In the genomic region with DNA sequence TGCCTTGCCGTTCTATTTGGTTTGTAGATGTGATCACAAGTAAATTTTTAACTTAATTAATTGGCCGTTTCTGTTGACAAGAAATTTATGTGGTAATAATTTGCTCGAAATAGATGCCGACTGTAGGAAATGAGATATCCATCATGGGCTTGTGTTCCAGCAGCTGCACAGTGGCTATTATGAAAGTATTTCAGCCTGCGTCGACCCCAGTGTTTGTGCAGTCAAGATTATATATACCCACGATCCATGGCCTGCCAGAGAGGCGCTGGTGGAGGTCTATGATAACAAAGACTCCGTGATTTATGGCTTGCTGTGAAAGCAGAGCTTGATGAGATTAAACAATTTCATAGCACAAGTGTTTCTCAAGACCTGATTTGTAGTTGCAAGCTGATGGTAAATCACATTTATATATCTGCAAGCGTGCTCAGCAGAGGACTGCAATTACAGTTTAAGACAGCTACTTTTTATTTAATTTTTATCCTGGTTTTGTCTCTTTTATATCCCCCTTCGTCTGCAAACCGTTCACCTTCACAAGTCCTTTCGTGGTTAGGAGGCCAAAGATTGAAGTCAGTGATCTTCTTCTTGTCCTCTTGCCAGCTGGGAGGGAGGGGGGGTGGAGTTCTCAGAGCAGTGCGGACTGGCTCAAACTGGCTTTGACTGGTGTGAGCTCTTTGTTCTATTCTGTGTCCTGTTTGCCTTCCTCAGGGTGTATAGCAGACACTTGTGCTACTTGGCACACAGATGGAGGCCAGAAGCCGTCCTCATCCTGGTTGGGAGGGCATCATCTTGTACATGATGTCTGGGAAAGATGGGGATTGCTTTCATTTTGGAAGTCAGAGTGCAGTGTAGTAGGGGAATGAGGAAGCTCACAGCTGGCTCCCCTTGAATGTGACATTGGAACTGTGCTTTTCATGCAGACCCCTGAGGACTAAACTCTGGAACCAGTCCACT, we compare ENCODE assay signal across 8 mouse cellular contexts.
DNase-seq lines count a peak whose midpoint lies in the region; ATAC-seq and TF ChIP-seq lines count a peak whose summit lies in the region.
"Had no signal": no experiment of that assay in that cellular context is flagged by ENCODE, and none has a peak within 500 bp of the region (broad histone marks: within the 10 kb centered on the region; RNA-seq: fewer than 3 reads in every experiment).

No protein-coding gene starts in this region.

- no peaks in the 10 kb centered on the region for H3K79me2 ChIP-seq in MEL (ENCODE audit: control insufficient read depth, insufficient read depth, low read length, poor library complexity)

- POLR2A ChIA-PET in Patski (lab: Charles Lee): interaction anchor here (1.5 to 3.5 kb wide), 6 partner anchors 18 to 797 kb away, joined by 3 to 13 read pairs (median 6); no protein-coding TSS in a partner anchor

- H3K9ac ChIP-seq in MEL (ENCODE audit: control insufficient read depth, low read depth, low read length, poor library complexity, severe bottlenecking): no peak overlapping the region
- H3K9ac ChIP-seq in intestine, embryonic 14.5 days (ENCODE audit: low read length): 0 out of 2 replicates have a peak overlapping the region, but pooled peaks have one; percentile 1

- peak; percentile 23 for DNase-seq in MEL (ENCODE audit: low read depth, low spot score)
- peak; percentile 88 for DNase-seq in Patski (ENCODE audit: low read depth, low spot score)
- peak; percentile 85 for DNase-seq in intestine, embryonic 14.5 days (ENCODE audit: low spot score)
- DNase-seq in lung, postnatal 14 days: peak; percentile 11
- no peak for DNase-seq in thymus, postnatal 25 days
- no peak for DNase-seq in cerebellum, adult 2 months
- DNase-seq in adrenal gland, adult 18-20 months (ENCODE audit: low spot score in 2 of 2): no peak

- H3K36me3 ChIP-seq in MEL (ENCODE audit: control insufficient read depth in 1 of 2, insufficient read depth in 2 of 2, low read length in 2 of 2): no peaks in the 10 kb centered on the region
- H3K36me3 ChIP-seq in intestine, embryonic 14.5 days (ENCODE audit: control insufficient read depth, insufficient read depth, low read length): no peaks in the 10 kb centered on the region

- H3K4me3 ChIP-seq in MEL (ENCODE audit: control insufficient read depth in 1 of 2, insufficient read depth in 1 of 2, low read depth in 2 of 2, low read length in 2 of 2): no peak overlapping the region
- H3K4me3 ChIP-seq in intestine, embryonic 14.5 days (ENCODE audit: low read depth, low read length): no peak overlapping the region
- no peak overlapping the region for H3K4me3 ChIP-seq in cerebellum, adult 2 months (replicated peaks; ENCODE audit: insufficient read depth, low read depth, low read length)

- no peak overlapping the region for H3K27ac ChIP-seq in MEL (ENCODE audit: control insufficient read depth, low read depth, low read length)
- H3K27ac ChIP-seq in intestine, embryonic 14.5 days (ENCODE audit: low read depth): peak overlapping the region; percentile 91
- no peak overlapping the region for H3K27ac ChIP-seq in cerebellum, adult 2 months (ENCODE audit: insufficient read depth, low read length)
- H3K27ac ChIP-seq: macrophage had no signal

- peak; percentile 77 for ATAC-seq in Patski
- peak; percentile 86 for ATAC-seq in intestine, embryonic 14.5 days (replicated peaks; ENCODE audit: low FRiP score, low TSS enrichment, low read depth)

- TF ChIP-seq CTCF in MEL (IDR thresholded peaks at IDR 0.05 in 2 of 3, conservative IDR thresholded peaks at IDR 0.05 in 1 of 3; ENCODE audit: control insufficient read depth in 1 of 3, insufficient read depth in 1 of 3, low read depth in 2 of 3, low read length in 3 of 3, poor library complexity in 1 of 3, severe bottlenecking in 1 of 3) (no peak), Patski (IDR thresholded peaks at IDR 0.05) (peak; percentile 7)
- no peak for TF ChIP-seq CTCF in cerebellum, adult 2 months (IDR thresholded peaks at IDR 0.05; ENCODE audit: borderline replicate concordance, insufficient read depth, low read depth, low read length)

- in situ Hi-C loops in Patski (cut with MboI; ENCODE audit: low pct_unique_long_range_greater_than_20kb): loop anchor here (5.0 to 10.0 kb wide), 4 partner anchors 104 to 801 kb away; no protein-coding TSS in a partner anchor

- no peaks in the 10 kb centered on the region for H3K4me1 ChIP-seq in MEL (ENCODE audit: control insufficient read depth in 1 of 2, insufficient read depth in 2 of 2, low read length in 2 of 2)
- H3K4me1 ChIP-seq in intestine, embryonic 14.5 days (replicated peaks; ENCODE audit: control insufficient read depth, insufficient read depth, low read length): peaks cover 26% of the 10 kb centered on the region
- no peaks in the 10 kb centered on the region for H3K4me1 ChIP-seq in cerebellum, adult 2 months (ENCODE audit: control insufficient read depth, insufficient read depth, low read length)

- no peaks in the 10 kb centered on the region for H3K9me3 ChIP-seq in MEL (replicated peaks; ENCODE audit: insufficient read depth, low read length)
- H3K9me3 ChIP-seq in intestine, embryonic 14.5 days (ENCODE audit: control insufficient read depth, low read length): no peaks in the 10 kb centered on the region

- no peak for TF ChIP-seq EP300 in MEL (IDR thresholded peaks at IDR 0.05; ENCODE audit: low read depth in 1 of 2, low read length in 2 of 2)

- WGBS in intestine, embryonic 14.5 days: 2% methylated on average over 15 of the region's 15 CpGs
- 57% methylated on average over 15 of the region's 15 CpGs for WGBS in cerebellum, adult 2 months

- TF ChIP-seq RAD21 in MEL (IDR thresholded peaks at IDR 0.05; ENCODE audit: low read depth, low read length): no peak

- H3K27me3 ChIP-seq in MEL (ENCODE audit: control insufficient read depth in 1 of 2, insufficient read depth in 2 of 2, low read length in 2 of 2): no peaks in the 10 kb centered on the region
- H3K27me3 ChIP-seq in Patski: no peaks in the 10 kb centered on the region
- 0 out of 2 replicates have a peak, but pooled peaks cover 2% of the 10 kb centered on the region for H3K27me3 ChIP-seq in intestine, embryonic 14.5 days (replicated peaks; ENCODE audit: control insufficient read depth, insufficient read depth, low read length)
- no peaks in the 10 kb centered on the region for H3K27me3 ChIP-seq in cerebellum, adult 2 months (ENCODE audit: control insufficient read depth, insufficient read depth, low read length)

- peak overlapping the region; percentile 27 for H3K4me2 ChIP-seq in intestine, embryonic 14.5 days (ENCODE audit: low read length)

- no peak for TF ChIP-seq POLR2A in MEL (IDR thresholded peaks at IDR 0.05; ENCODE audit: control insufficient read depth in 1 of 2, insufficient read depth in 1 of 2, low read depth in 1 of 2, low read length in 2 of 2, poor library complexity in 1 of 2)
- TF ChIP-seq POLR2A in cerebellum, adult 2 months (IDR thresholded peaks at IDR 0.05; ENCODE audit: borderline replicate concordance, insufficient read depth, low read length): no peak

- CTCF ChIA-PET in Patski (lab: Charles Lee): interaction anchor here (1.3 to 4.1 kb wide), 4 partner anchors 10 to 24 kb away, joined by 4 to 38 read pairs (median 8); no protein-coding TSS in a partner anchor

TF ChIP-seq in MEL, 35 proteins besides CTCF, POLR2A, EP300 and RAD21:
- peak; percentile 91 for TF ChIP-seq RCOR1 (IDR thresholded peaks at IDR 0.05; ENCODE audit: low read depth, low read length)
- TF ChIP-seq TCF12 (IDR thresholded peaks at IDR 0.05; ENCODE audit: low read depth, low read length): peak; percentile 34; the same call in 1 of the 2 replicates
- peak; percentile 13; the same call in 1 of the 2 replicates for TF ChIP-seq TAL1 (IDR thresholded peaks at IDR 0.05; ENCODE audit: low read length)
- no peak for TF ChIP-seq MAX (IDR thresholded peaks at IDR 0.05; ENCODE audit: low read length)
- no peak for TF ChIP-seq JUND (IDR thresholded peaks at IDR 0.05; ENCODE audit: low read depth, low read length)
TF ChIP-seq in MEL: peak in this region for 3.

Comparison
In these comparisons a context has a peak if more than half of its experiments do, and no peak if none do; other contexts are left out.
1. DNase-seq: peak in MEL (single experiment), Patski (single experiment), intestine, embryonic 14.5 days (single experiment) and lung, postnatal 14 days (single experiment); none in thymus, postnatal 25 days (single experiment), cerebellum, adult 2 months (0 of 2) and adrenal gland, adult 18-20 months (0 of 2).